Mouse (Mus musculus) cerebellum, postnatal 4 days (tissue): ENCODE results near the gene Dhtkd1.

Experiments used
- DNase-seq, 2 experiments: peaks; one replicate each; pipeline ENCODE4 v3.0.0; 2022; ENCODE audit warnings: low spot score in 2 of 2, mixed read lengths in 1 of 2

Gene Dhtkd1

GRCm38 (mm10) chr2:5930291-5931054, 12.1 kb downstream of the Dhtkd1 start:
- DNase-seq, result no peak

- DNase-seq, result no peak
Observed at GRCm38 (mm10) chr2:5929793-5930192, 12.8 kb downstream of the Dhtkd1 start.

GRCm38 (mm10) chr2:5927481-5927880, 15.1 kb downstream of the Dhtkd1 start:
- no peak for DNase-seq

- no peak for DNase-seq
Observed at GRCm38 (mm10) chr2:5923786-5924185, 18.8 kb downstream of the Dhtkd1 start.

- DNase-seq, result no peak
Observed at GRCm38 (mm10) chr2:5922823-5923222, 19.8 kb downstream of the Dhtkd1 start.

- no peak for DNase-seq
Observed at GRCm38 (mm10) chr2:5911282-5911965, 31.2 kb downstream of the Dhtkd1 start.

- DNase-seq, result peak in 1 of 2 experiments; percentile 29
Observed at GRCm38 (mm10) chr2:5906625-5907024, 36.0 kb downstream of the Dhtkd1 start.

GRCm38 (mm10) chr2:5906092-5906491, 36.5 kb downstream of the Dhtkd1 start:
- DNase-seq, result peak in 1 of 2 experiments; percentile 13

GRCm38 (mm10) chr2:5900145-5900544, 42.4 kb downstream of the Dhtkd1 start:
- DNase-seq, result peak in 1 of 2 experiments; percentile 16

GRCm38 (mm10) chr2:5894843-5895570, 47.6 kb downstream of the Dhtkd1 start, which contains the start of gene Sec61a2:
Gene Sec61a2 (minus strand): TSS chr2:5895432.
- peak; percentile 99 to 100 for DNase-seq

- no peak for DNase-seq
Observed at GRCm38 (mm10) chr2:5894296-5894695, 48.3 kb downstream of the Dhtkd1 start.

- DNase-seq, result no peak
Observed at GRCm38 (mm10) chr2:5889412-5889811, 53.2 kb downstream of the Dhtkd1 start.

- DNase-seq, result no peak
Observed at GRCm38 (mm10) chr2:5888865-5889264, 53.7 kb downstream of the Dhtkd1 start.

GRCm38 (mm10) chr2:5877446-5877845, 65.1 kb downstream of the Dhtkd1 start:
- DNase-seq, result no peak

- DNase-seq, result no peak
Observed at GRCm38 (mm10) chr2:5869746-5870145, 72.8 kb downstream of the Dhtkd1 start.

- DNase-seq, result no peak
Observed at GRCm38 (mm10) chr2:5867681-5868080, 74.9 kb downstream of the Dhtkd1 start.

- DNase-seq, result no peak
Observed at GRCm38 (mm10) chr2:5862834-5863233, 79.8 kb downstream of the Dhtkd1 start, which contains the start of gene Gm13199. Gene Gm13199 (minus strand): TSS chr2:5862934.

- no peak for DNase-seq
Observed at GRCm38 (mm10) chr2:5851866-5852265, 90.7 kb downstream of the Dhtkd1 start.

- no peak for DNase-seq
Observed at GRCm38 (mm10) chr2:5851116-5851515, 91.5 kb downstream of the Dhtkd1 start.
